Mouse (Mus musculus): ENCODE results near the gene Ttc25.
"Not testable (repeated sequence)": the region's sequence is repeated elsewhere in the genome, so short reads cannot be mapped to it uniquely, and the experiment has no call there.

Ttc25 gene

DNA sequence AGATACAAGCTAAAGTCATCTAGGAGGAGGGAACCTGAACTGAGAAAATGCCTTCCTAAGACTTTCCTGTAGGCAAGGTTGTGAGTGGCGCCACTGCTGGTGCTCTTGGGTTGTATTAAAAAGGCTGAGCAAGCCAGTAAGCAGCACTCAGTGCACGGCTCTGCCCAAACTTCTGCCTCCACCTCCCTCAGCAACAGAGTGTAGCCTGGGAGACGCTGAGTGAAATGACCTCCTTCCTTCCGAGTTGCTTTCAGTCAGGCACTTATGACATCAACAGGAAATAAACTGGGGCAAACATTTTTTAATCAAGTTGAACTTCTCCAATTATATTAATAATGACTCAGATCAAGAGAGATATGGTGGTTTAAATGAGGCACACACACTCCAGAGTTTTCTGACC lies 63.4 kb downstream of the Ttc25 start:
- no peak for DNase-seq

GRCm38 (mm10) chr11:100609355-100609996 lies 64.1 kb downstream of the Ttc25 start:
- DNase-seq: no peak

DNA sequence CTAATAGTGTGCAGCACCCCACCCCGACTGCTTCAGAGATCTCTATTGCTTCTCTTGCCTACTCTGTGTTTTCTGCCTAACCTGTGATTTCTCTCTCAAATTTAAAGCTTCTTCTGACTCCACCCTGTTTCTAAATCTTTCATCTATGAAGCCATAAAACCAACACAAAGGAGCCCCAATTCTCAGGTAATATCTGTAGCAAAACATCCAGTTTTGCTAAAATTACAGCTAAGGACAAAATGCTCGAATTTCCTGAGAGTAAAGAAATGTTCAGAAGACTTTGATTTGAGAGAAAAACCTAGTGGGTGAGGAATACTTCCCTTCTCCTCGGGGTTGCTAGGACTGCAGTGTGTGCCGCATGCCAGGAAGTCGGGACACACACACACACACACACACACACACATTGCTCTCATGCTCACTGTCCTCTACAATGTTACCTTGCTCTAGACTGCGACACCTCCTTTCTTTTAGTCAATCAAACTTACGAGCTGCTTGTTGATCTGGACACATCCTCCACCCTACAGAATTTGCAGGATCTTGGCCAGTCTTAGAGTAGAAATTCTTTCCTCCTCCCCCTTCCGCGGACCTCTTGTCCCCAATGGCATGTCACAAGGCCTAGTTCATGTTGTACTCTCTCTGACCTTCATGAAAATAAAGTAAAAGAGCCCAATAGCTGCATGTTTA lies 64.7 kb downstream of the Ttc25 start:
- DNase-seq: peak; percentile 49

DNA sequence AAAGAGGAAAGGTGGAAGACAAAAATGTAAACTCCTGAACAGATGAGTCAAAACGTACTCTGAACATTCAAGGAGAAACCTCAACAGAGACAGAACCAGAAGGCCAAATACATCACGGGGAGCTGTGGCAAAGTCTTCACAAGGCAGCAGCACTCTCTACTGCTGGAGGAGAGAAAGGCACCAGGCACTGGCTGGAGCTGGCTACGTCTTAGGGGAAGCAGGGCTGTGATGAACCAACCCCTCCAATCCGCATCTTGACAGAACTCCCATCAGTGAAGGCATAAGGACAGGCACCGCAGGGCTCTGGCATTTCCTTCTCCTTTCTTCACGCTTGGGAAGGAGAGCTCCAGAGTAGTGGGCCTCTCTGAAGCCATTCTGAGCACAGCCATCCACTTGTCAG lies 66.2 kb downstream of the Ttc25 start:
- no peak for DNase-seq

GRCm38 (mm10) chr11:100613241-100613640 lies 67.8 kb downstream of the Ttc25 start:
- no peak for DNase-seq

GRCm38 (mm10) chr11:100616332-100616731 lies 70.9 kb downstream of the Ttc25 start:
- no peak for DNase-seq

DNA sequence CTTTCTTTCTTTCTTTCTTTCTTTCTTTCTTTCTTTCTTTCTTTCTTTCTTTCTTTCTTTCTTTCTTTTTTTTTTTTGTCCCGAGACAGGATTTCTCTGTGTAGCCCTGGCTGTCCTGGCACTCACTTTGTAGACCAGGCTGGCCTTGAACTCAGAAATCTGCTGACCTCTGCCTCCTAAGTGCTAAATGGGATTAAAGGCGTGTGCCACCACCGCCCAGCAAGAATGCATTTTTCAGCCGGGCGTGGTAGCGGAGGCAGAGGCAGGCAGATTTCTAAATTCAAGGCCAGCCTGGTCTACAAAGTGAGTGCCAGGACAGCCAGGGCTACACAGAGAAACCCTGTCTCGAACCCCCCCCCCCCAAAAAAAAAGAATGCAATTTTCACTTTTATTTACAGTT lies 71.4 kb downstream of the Ttc25 start:
- not testable (repeated sequence) for DNase-seq

- no peak for DNase-seq
Measured at GRCm38 (mm10) chr11:100617480-100617879, 72.1 kb downstream of the Ttc25 start.

DNA sequence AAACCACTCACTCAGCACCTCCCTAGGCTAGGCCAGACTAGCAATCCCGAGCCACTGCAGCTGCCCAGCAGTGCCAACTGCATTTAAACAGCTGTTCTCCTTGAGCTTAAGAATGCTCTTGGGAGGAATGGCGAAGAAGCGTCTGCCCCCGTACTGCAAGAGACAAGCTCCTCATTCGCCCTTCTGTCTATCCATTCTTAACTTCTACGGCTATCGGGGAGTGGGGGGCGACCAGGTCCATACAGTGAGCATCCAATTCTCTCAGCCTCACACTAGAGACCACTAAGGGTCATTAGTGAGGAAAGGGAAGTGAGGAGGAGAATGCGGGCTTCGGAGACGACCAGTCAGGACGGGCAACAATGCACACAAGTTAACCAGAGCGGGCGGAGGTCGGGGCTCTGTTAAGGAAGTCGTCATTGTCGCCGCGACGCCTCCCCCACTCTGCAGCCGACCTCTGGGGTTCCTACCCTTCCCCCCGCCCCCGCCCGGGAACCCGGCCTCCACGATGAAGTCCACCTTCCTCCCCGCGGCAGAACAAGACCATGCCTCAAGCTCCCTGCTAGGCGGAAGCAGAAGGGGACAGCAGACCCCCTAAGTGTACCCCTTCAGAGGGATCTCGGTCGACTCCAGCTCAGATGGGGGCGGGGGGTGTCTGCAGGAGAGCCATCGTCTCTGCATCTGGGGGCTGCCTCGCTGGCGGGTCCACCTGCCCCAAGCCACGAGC lies 73.5 kb downstream of the Ttc25 start, which contains the start of gene Nkiras2:
TSS of gene Nkiras2 (plus strand) at position 484 of the 724 bp plus-strand sequence.
- DNase-seq: peak; percentile 59

- DNase-seq: peak; percentile 95
Measured at GRCm38 (mm10) chr11:100619485-100619975, 74.1 kb downstream of the Ttc25 start.

DNA sequence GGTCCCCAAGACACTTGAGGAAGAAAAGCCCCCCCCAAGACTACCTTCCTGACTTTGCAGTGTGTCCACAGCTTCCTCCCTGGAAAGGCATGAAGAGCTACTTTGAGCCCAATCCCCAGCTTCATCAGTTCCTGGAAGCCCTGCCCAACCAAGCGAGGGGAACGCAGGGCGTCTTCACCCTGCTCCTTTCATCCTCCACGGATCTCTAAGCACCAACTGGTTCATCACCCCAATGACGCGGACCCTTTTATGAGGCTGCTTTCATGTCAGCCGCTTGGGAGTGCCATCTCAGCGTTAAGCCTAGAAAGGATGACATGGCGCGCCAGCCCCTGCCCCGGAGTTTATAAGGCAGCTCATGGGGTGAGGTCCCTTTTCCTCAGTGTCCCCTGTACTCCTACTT lies 74.6 kb downstream of the Ttc25 start, which contains the start of gene Dnajc7:
TSS of gene Dnajc7 (minus strand) at position 187 of the 400 bp plus-strand sequence.
- no peak for DNase-seq

Measured in kidney, adult 18-20 months (tissue).